Mouse (Mus musculus): ENCODE measurements at regions not wholly inside any gene's neighbourhood (a gene's known extent, or its start where the extent isn't known, plus 50 kb on each side); places are given as distances from the start of the nearest gene placed in this dataset.
A peak's percentile ranks its signal among the peaks of the same experiment; 100 is the strongest.

GRCm38 (mm10) chr14:68447240-68447923, 846.7 kb downstream of the Synb start:
- H3K4me3 ChIP-seq (ENCODE audit: insufficient read depth, low read length) = no peak overlapping the region
- TF ChIP-seq CTCF (IDR thresholded peaks at IDR 0.05; ENCODE audit: extremely low read depth, insufficient read depth, low read length) = no peak
- TF ChIP-seq POLR2A (IDR thresholded peaks at IDR 0.05; ENCODE audit: extremely low read depth, insufficient read depth, low read length) = no peak
- no peak overlapping the region for H3K27ac ChIP-seq (ENCODE audit: insufficient read depth, low read length)

GRCm38 (mm10) chr14:68433326-68433725, 860.8 kb downstream of the Synb start:
- H3K4me3 ChIP-seq (ENCODE audit: insufficient read depth, low read length) = no peak overlapping the region
- H3K4me1 ChIP-seq (ENCODE audit: control insufficient read depth, insufficient read depth, low read length) = no peaks in the 10 kb centered on the region
- H3K27ac ChIP-seq (ENCODE audit: insufficient read depth, low read length) = no peak overlapping the region
- TF ChIP-seq CTCF (IDR thresholded peaks at IDR 0.05; ENCODE audit: extremely low read depth, insufficient read depth, low read length) (no peak), POLR2A (IDR thresholded peaks at IDR 0.05; ENCODE audit: extremely low read depth, insufficient read depth, low read length) (no peak)

More at GRCm38 (mm10) chr14:68447240-68447923, 846.7 kb downstream of the Synb start:
- H3K4me1 ChIP-seq (ENCODE audit: control insufficient read depth, insufficient read depth, low read length) = peaks cover 4% of the 10 kb centered on the region; the same call in 1 of the 2 replicates

GRCm38 (mm10) chr14:68432111-68432510, 862.0 kb downstream of the Synb start:
- no peak overlapping the region for H3K4me3 ChIP-seq (ENCODE audit: insufficient read depth, low read length)
- H3K27ac ChIP-seq (ENCODE audit: insufficient read depth, low read length) = no peak overlapping the region
- TF ChIP-seq CTCF (IDR thresholded peaks at IDR 0.05; ENCODE audit: extremely low read depth, insufficient read depth, low read length) (no peak), POLR2A (IDR thresholded peaks at IDR 0.05; ENCODE audit: extremely low read depth, insufficient read depth, low read length) (no peak)
- no peaks in the 10 kb centered on the region for H3K4me1 ChIP-seq (ENCODE audit: control insufficient read depth, insufficient read depth, low read length)

- no peak for TF ChIP-seq CTCF (IDR thresholded peaks at IDR 0.05; ENCODE audit: extremely low read depth, insufficient read depth, low read length)
- no peak for TF ChIP-seq POLR2A (IDR thresholded peaks at IDR 0.05; ENCODE audit: extremely low read depth, insufficient read depth, low read length)
These were observed 866.9 kb downstream of the Synb start for GRCm38 (mm10) chr14:68427235-68427634.

GRCm38 (mm10) chr14:68392440-68392839, 901.7 kb downstream of the Synb start:
- Histone ChIP-seq H3K4me1 (ENCODE audit: control insufficient read depth, insufficient read depth, low read length) (no peaks in the 10 kb centered on the region), H3K27ac (ENCODE audit: insufficient read depth, low read length) (no peak overlapping the region), H3K4me3 (ENCODE audit: insufficient read depth, low read length) (no peak overlapping the region)
- TF ChIP-seq CTCF (IDR thresholded peaks at IDR 0.05; ENCODE audit: extremely low read depth, insufficient read depth, low read length) = no peak
- no peak for TF ChIP-seq POLR2A (IDR thresholded peaks at IDR 0.05; ENCODE audit: extremely low read depth, insufficient read depth, low read length)

More at GRCm38 (mm10) chr14:68427235-68427634, 866.9 kb downstream of the Synb start:
- Histone ChIP-seq H3K27ac (ENCODE audit: insufficient read depth, low read length) (no peak overlapping the region), H3K4me3 (ENCODE audit: insufficient read depth, low read length) (no peak overlapping the region), H3K4me1 (ENCODE audit: control insufficient read depth, insufficient read depth, low read length) (no peaks in the 10 kb centered on the region)

GRCm38 (mm10) chr14:68391875-68392274, 902.2 kb downstream of the Synb start:
- Histone ChIP-seq H3K4me1 (ENCODE audit: control insufficient read depth, insufficient read depth, low read length) (no peaks in the 10 kb centered on the region), H3K27ac (ENCODE audit: insufficient read depth, low read length) (no peak overlapping the region), H3K4me3 (ENCODE audit: insufficient read depth, low read length) (no peak overlapping the region)
- TF ChIP-seq CTCF (IDR thresholded peaks at IDR 0.05; ENCODE audit: extremely low read depth, insufficient read depth, low read length) = no peak
- TF ChIP-seq POLR2A (IDR thresholded peaks at IDR 0.05; ENCODE audit: extremely low read depth, insufficient read depth, low read length) = no peak

- Histone ChIP-seq H3K4me1 (ENCODE audit: control insufficient read depth, insufficient read depth, low read length) (no peaks in the 10 kb centered on the region), H3K27ac (ENCODE audit: insufficient read depth, low read length) (peak overlapping the region; percentile 71; the same call in 1 of the 2 replicates), H3K4me3 (ENCODE audit: insufficient read depth, low read length) (no peak overlapping the region)
- TF ChIP-seq POLR2A (IDR thresholded peaks at IDR 0.05; ENCODE audit: extremely low read depth, insufficient read depth, low read length) (no peak), CTCF (IDR thresholded peaks at IDR 0.05; ENCODE audit: extremely low read depth, insufficient read depth, low read length) (no peak)
These were observed 912.4 kb downstream of the Synb start for GRCm38 (mm10) chr14:68381741-68382140.

GRCm38 (mm10) chr14:68367696-68368095, 926.4 kb downstream of the Synb start:
- Histone ChIP-seq H3K4me3 (ENCODE audit: insufficient read depth, low read length) (no peak overlapping the region), H3K4me1 (ENCODE audit: control insufficient read depth, insufficient read depth, low read length) (peaks cover 1% of the 10 kb centered on the region; the same call in 1 of the 2 replicates), H3K27ac (ENCODE audit: insufficient read depth, low read length) (no peak overlapping the region)
- no peak for TF ChIP-seq CTCF (IDR thresholded peaks at IDR 0.05; ENCODE audit: extremely low read depth, insufficient read depth, low read length)
- TF ChIP-seq POLR2A (IDR thresholded peaks at IDR 0.05; ENCODE audit: extremely low read depth, insufficient read depth, low read length) = no peak

- H3K27ac ChIP-seq (ENCODE audit: insufficient read depth, low read length) = no peak overlapping the region
- no peak overlapping the region for H3K4me3 ChIP-seq (ENCODE audit: insufficient read depth, low read length)
- H3K4me1 ChIP-seq (ENCODE audit: control insufficient read depth, insufficient read depth, low read length) = peaks cover 1% of the 10 kb centered on the region; the same call in 1 of the 2 replicates
- TF ChIP-seq POLR2A (IDR thresholded peaks at IDR 0.05; ENCODE audit: extremely low read depth, insufficient read depth, low read length) (no peak), CTCF (IDR thresholded peaks at IDR 0.05; ENCODE audit: extremely low read depth, insufficient read depth, low read length) (no peak)
These were observed 930.2 kb downstream of the Synb start for GRCm38 (mm10) chr14:68363892-68364291.

- Histone ChIP-seq H3K27ac (ENCODE audit: insufficient read depth, low read length) (no peak overlapping the region), H3K4me3 (ENCODE audit: insufficient read depth, low read length) (no peak overlapping the region), H3K4me1 (ENCODE audit: control insufficient read depth, insufficient read depth, low read length) (no peaks in the 10 kb centered on the region)
- TF ChIP-seq POLR2A (IDR thresholded peaks at IDR 0.05; ENCODE audit: extremely low read depth, insufficient read depth, low read length) = no peak
- no peak for TF ChIP-seq CTCF (IDR thresholded peaks at IDR 0.05; ENCODE audit: extremely low read depth, insufficient read depth, low read length)
These were observed 932.1 kb downstream of the Synb start for GRCm38 (mm10) chr14:68361998-68362397.

Measured in cortical plate, adult 2 months (tissue).